Mouse (Mus musculus) layer of hippocampus, postnatal 36 days (tissue): ENCODE measurements at regions not wholly inside any gene's neighbourhood (a gene's known extent, or its start where the extent isn't known, plus 50 kb on each side); places are given as distances from the start of the nearest gene placed in this dataset.

Experiments used
- DNase-seq, 2 experiments: peaks; one replicate each; pipeline ENCODE4 v3.0.0; 2022

GRCm38 (mm10) chr3:41217770-41218169, 134.9 kb upstream of the Pgrmc2 start:
- no peak for DNase-seq

- DNase-seq: no peak
Observed at GRCm38 (mm10) chr3:41213533-41213932, 130.7 kb upstream of the Pgrmc2 start.

DNA sequence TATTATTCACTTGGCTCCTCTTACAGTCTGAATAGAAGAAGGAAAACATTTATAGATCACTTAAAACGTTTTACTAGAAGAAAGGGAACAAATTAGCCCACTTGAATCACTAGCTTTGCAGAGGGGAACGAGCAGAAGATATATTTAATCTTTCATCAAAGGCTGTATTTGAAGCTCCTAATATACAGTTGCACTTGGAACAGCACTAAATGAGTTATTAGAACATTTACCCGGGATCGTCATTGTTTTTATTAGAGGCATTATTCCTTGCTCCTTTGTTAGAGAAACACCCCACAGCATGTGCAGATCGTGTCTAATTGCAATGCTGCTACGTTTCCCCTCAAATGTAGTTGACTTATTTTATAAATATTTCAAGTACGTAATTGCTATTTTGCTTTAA, 127.5 kb upstream of the Pgrmc2 start:
- DNase-seq: no peak

- DNase-seq: no peak
Observed at GRCm38 (mm10) chr3:41202895-41203294, 120.0 kb upstream of the Pgrmc2 start.

DNA sequence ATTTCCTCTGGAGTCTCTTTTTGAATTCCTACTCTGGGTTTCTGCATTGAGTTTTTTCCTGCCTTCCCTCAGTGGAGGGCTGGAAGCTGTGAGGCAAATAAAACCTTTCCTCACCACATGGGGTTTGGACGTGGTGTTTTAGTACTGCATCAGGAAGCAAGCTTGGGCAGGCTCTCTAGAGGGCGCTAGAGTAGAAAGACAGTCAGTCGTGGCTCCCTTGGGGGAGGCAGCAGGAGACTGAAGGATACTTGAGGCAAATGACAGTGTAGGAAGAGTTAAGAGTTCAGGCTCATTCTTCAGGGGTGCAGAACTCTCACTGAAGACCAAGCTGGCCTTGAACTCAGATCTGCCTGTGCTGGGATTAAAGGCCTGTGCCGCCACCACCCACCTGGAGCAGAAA, 118.9 kb upstream of the Pgrmc2 start:
- DNase-seq: no peak

- no peak for DNase-seq
Observed at GRCm38 (mm10) chr3:41200026-41200425, 117.2 kb upstream of the Pgrmc2 start.

- no peak for DNase-seq
Observed at GRCm38 (mm10) chr3:41198216-41198976, 115.5 kb upstream of the Pgrmc2 start.

DNA sequence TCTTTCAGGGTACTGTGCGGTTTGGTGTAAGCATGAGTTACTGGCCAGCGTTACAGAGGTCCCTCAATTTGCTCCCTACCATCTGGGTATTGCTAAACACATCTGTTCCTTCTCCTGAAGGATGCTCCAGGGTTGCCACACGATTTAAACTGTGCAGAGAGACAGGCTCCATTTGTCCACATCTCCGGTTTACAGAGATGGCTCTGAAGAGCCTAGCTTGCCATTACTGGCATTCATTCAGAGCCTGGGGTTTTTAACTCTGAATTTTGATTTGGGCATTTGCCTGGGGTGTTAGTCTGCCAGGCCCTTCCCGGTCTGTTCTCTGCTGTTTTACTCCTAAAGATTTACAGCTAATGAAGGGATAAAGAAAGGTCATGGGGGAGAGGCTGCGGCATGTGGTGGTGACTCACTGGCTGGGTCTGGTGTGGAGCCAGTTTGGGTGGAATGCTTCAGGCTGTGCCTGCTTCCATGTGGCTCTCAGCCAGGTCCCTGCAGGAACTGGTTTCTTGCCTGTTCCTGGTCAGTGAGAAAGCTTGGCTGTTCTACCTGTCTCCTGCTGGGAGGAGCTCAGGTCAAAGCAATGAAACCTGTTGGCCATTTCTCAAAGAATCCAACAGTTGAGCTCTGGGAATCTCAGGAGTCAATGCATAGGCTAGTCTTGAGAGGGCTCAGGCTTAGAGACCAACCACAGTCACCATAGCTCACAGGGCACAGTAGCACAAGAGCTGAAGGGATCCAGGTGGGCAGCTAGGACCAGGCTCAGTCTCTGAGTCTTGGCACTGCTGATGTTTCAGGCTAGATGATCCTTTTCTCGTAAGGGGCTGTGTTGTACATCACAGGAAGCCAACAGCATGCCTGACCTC, 112.5 kb upstream of the Pgrmc2 start:
- DNase-seq: peak in 1 of 2 experiments; percentile 27

GRCm38 (mm10) chr3:41194311-41195112, 111.7 kb upstream of the Pgrmc2 start:
- DNase-seq: no peak

DNA sequence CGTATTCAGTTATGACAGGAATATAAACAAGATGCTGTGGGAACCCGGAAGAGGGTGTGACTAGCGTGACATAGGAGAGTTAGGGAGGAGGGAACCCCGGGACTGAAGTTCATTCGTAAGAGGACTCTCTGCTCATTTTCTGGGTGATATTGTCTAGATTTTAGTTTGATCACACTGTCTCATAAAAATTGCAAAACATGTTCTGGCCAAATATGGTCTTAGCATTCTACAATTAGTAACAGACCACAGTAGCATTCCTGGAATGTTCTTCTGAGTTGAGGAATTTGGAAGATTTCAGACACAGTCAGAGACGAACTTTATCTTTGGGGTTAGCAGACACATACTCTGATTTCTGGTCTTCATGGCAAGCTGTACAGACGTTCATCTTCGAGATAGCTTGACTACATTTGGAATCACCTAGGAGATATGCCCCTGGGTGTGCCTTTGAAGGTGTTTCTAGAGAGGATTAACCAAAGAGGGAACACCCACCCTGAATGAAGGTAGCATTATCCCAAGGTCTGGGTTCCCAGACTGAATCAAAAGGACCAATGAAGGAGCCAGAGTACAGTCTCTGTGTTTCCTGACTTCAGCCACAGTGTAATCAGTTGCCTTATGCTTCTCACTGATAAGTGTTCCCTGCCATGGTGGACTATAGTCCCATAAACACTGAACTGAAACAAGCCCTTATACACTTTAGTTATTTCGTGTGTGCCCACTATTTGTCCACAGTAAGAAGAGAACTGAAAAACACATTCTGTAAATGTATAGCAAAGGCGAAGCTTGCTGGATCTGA, 102.7 kb upstream of the Pgrmc2 start:
- no peak for DNase-seq

DNA sequence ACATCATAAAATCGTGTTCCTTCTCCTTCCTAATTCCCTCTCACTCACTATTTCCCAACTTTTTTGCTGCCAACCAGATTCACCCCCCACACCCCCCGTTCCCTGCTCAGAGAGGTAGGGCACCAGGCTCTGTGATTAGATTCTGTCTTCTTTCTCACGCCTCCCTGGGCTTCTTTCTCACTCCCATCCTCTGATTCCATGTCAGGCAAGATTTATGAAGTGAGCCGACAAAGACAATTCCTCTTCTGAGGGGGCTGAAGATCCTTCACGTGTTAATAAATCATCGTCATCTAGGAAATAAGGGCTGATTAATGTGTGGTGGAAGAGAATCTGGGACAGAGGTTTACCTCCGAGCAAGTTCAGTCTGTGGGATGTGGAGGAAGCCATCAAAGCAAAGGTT, 101.5 kb upstream of the Pgrmc2 start:
- DNase-seq: no peak

DNA sequence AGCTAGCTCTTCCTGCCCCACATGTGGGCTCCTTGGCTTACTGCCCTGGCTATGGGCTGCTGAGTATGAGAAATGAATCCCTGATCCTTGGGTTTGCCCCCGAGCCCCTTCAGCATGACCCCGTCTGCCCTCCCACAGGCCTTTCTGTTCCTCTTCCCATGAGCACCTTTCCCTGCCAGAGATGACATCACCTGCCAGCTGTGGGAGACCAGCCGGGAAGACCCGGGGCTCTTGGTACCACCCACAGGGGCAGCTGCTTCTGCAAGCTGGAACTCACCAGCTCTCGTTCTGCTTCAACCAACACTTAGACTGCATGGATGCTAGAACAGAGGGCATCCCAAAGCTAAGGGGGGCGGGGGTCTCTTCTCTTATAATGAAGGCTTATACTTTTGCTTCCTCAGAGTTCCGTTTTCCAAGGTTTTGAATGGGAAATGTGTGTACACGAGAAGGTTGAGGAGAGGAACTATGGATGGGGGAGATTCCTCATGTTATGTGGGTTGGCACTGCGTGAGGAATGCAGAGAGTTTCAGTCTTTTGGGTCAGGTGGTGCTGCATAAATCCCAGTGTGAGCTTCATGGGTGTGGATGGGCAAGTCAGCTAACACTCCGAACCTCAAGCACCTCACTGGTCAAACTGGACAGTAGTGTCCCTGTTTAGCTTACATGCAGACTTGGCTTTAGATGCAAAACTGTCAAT, 100.2 kb upstream of the Pgrmc2 start:
- no peak for DNase-seq

GRCm38 (mm10) chr3:41182036-41182899, 99.4 kb upstream of the Pgrmc2 start:
- peak; percentile 76 to 77 for DNase-seq

GRCm38 (mm10) chr3:41181438-41181837, 98.6 kb upstream of the Pgrmc2 start:
- no peak for DNase-seq

- DNase-seq: no peak
Observed at GRCm38 (mm10) chr3:41180911-41181310, 98.1 kb upstream of the Pgrmc2 start.

- DNase-seq: no peak
Observed at GRCm38 (mm10) chr3:41179037-41179880, 96.4 kb upstream of the Pgrmc2 start.

GRCm38 (mm10) chr3:41177124-41177523, 94.3 kb upstream of the Pgrmc2 start:
- no peak for DNase-seq

GRCm38 (mm10) chr3:41175356-41175755, 92.5 kb upstream of the Pgrmc2 start:
- DNase-seq: no peak

DNA sequence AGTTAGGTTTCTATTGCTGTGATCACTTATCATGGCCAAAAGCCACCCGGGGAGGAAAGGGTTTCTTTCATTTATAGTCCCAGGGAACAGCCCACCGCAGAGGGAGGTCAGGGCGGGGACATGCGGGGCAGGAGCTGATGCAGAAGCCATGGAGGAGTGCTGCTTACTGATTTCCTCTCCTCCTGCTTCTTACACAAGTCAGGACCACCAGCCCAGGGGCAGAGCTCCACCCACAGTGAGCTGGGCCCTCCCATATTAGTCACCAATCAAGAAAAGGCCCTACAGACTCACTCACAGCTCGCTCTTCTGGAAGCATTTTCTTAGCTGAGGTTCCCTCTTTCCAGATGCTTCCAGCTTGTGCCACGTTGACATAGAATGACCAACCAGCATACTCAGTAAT, 90.7 kb upstream of the Pgrmc2 start:
- no peak for DNase-seq
